Mouse (Mus musculus) mesoderm, embryonic 11.5 days (tissue): ENCODE measurements at regions not wholly inside any gene's neighbourhood (a gene's known extent, or its start where the extent isn't known, plus 50 kb on each side); places are given as distances from the start of the nearest gene placed in this dataset.

Experiments used
- DNase-seq: peaks from one replicate; pipeline ENCODE4 v3.0.0-alpha.2; 2012; ENCODE audit warnings: low read depth, low spot score

- DNase-seq, result no peak
Measured at GRCm38 (mm10) chr17:59429189-59429588, 416.0 kb upstream of the Nudt12 start.

- peak; percentile 37 for DNase-seq
Measured at GRCm38 (mm10) chr17:59421489-59421888, 408.3 kb upstream of the Nudt12 start.

GRCm38 (mm10) chr17:59409315-59409714 lies 396.1 kb upstream of the Nudt12 start:
- no peak for DNase-seq

- no peak for DNase-seq
Measured at GRCm38 (mm10) chr17:59404525-59404924, 391.4 kb upstream of the Nudt12 start.

GRCm38 (mm10) chr17:59397404-59397803 lies 384.2 kb upstream of the Nudt12 start:
- DNase-seq, result no peak

- no peak for DNase-seq
Measured at GRCm38 (mm10) chr17:59383107-59383438, 369.9 kb upstream of the Nudt12 start.

- DNase-seq, result no peak
Measured at GRCm38 (mm10) chr17:59382225-59383106, 369.3 kb upstream of the Nudt12 start.

GRCm38 (mm10) chr17:59373505-59374106 lies 360.4 kb upstream of the Nudt12 start:
- DNase-seq, result no peak

GRCm38 (mm10) chr17:59369624-59370541 lies 356.7 kb upstream of the Nudt12 start:
- no peak for DNase-seq

GRCm38 (mm10) chr17:59365340-59365739 lies 352.2 kb upstream of the Nudt12 start:
- peak; percentile 18 for DNase-seq

- no peak for DNase-seq
Measured at GRCm38 (mm10) chr17:59362110-59362509, 348.9 kb upstream of the Nudt12 start.

GRCm38 (mm10) chr17:59361119-59361518 lies 347.9 kb upstream of the Nudt12 start:
- DNase-seq, result peak; percentile 41

- no peak for DNase-seq
Measured at GRCm38 (mm10) chr17:59359503-59359902, 346.3 kb upstream of the Nudt12 start.

- no peak for DNase-seq
Measured at GRCm38 (mm10) chr17:59345526-59345925, 332.4 kb upstream of the Nudt12 start.

- no peak for DNase-seq
Measured at GRCm38 (mm10) chr17:59297939-59298338, 284.8 kb upstream of the Nudt12 start.

GRCm38 (mm10) chr17:59281364-59281763 lies 268.2 kb upstream of the Nudt12 start:
- DNase-seq, result peak; percentile 16

GRCm38 (mm10) chr17:59279811-59280210 lies 266.6 kb upstream of the Nudt12 start:
- DNase-seq, result no peak

- DNase-seq, result no peak
Measured at GRCm38 (mm10) chr17:59269613-59270012, 256.4 kb upstream of the Nudt12 start.

GRCm38 (mm10) chr17:59249000-59249399 lies 235.8 kb upstream of the Nudt12 start:
- DNase-seq, result peak; percentile 36

- DNase-seq, result no peak
Measured at GRCm38 (mm10) chr17:59232251-59232650, 219.1 kb upstream of the Nudt12 start.
